Mouse (Mus musculus) brain, adult 2 months (tissue): ENCODE measurements around the gene Abcd3.

Experiments
- DNase-seq: peaks from one replicate; pipeline ENCODE4 v3.0.0; 2011; ENCODE audit warnings: low read depth, low spot score

Abcd3 gene

DNA sequence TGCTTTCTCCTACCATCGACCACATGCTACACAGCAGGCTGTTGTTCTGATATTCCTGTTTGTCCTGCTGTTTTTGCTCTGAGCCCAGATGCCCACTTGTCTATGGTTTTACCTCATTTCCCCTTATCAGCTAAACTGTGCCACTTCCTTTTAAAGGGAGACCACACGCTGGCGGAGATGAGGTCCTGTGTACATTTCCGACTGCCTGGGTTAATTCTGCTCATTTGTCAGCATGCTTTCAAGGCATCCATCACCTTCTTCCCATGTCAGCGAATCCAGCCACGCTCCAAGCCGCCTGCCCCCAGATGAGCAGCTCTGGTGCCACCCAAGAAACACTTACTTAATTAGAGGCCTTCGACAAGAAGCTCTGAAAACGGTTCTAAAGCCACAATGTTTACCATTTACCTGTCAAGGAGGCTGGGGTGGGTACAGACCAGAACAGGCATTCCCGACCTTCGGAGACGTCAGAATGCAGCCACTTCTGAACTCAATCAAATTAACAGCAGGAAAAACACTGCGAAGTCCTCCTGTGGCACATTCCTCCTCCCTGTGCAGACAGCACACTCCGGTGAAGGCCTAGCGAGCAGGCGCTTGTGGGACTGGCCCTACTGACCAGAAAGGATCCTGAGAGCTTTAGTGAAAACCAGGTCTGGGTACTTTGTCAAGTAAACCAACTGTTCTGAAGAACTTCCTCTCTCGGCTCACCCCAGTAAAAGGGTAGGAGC, 75.5 kb downstream of the Abcd3 start:
- no peak for DNase-seq

DNA sequence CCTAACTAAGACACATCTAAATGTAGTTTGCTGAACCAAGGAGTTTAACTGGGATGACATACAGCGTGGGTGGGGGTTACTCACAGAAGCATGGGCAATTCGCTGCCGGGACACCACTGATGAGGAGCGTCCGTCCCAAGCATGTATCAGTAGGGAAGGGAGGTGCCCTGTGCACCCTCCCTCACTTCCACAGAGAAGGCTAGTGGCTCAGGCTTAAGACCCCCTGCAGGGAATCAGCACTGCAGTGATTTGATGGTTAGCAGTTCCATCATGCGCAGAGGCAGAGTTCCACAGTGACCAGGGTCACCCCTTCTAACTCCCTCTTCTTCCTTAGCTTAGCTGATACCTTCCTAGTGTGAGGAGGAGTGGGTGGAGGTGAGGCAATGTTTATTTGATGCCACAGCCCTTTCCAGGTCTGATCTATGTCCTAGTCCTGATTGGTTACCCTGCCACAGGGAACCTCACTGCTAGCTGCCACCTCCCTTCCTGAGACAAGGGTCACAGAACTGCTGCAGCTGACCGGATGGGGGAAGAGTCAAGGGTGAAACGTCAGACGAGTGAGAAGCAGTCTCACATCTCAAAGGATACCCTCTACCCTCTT, 76.3 kb downstream of the Abcd3 start:
- DNase-seq, result no peak

GRCm38 (mm10) chr3:121737901-121738300, 77.2 kb downstream of the Abcd3 start:
- no peak for DNase-seq

GRCm38 (mm10) chr3:121737453-121737852, 77.6 kb downstream of the Abcd3 start:
- peak; percentile 67 for DNase-seq

DNA sequence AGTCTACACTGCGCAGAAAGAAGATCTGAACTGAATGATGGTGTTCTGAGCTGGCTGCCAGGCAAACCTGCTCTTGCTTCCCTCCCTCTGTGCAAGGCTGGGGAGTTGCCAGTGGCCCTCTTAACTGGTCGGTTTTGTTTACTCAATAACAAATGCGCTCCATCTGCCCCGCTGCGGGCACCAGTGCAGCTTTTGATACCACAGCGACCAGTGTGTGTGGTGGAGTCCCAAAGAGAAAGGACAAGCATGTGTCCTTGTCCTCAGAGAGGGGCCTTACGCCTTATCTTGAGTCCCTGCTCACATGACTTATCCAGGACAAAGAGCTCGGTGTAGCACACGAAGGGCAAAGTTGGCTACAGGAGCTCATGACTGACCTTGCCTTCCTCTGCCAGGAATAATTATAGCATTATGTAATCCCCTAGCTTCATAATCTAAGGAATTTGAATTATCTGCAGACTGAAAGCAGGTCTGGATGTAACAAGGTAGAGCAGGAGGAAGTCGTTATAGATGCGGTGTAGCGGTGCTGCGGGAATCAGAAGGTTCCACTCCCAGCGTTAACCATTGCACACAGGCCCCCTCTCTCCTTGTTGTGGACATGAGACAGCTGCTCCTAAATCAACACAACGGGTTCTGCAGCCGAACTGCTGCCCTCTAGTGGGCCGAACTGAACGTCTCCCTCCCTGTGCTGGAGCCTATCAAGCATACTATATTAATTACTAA, 78.9 kb downstream of the Abcd3 start:
- DNase-seq, result peak; percentile 94

DNA sequence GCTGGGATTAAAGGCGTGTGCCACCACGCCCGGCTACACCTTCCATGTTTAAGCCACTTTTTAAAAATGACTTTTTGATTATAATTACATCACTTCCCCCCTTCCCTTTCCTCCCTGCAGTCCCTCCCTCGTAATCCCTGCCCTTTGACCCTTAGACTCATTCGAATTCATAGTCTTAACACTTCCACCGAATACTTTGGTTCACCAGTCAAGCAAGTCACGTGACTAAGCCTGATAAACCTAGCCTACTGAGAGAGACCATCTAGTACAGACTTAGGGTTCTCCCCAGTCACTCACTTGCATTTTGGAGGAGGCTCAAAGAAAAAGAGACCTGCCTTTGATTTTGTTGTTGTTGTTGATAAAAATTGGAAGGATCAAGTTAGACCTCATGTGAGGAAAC, 79.6 kb downstream of the Abcd3 start:
- no peak for DNase-seq

DNA sequence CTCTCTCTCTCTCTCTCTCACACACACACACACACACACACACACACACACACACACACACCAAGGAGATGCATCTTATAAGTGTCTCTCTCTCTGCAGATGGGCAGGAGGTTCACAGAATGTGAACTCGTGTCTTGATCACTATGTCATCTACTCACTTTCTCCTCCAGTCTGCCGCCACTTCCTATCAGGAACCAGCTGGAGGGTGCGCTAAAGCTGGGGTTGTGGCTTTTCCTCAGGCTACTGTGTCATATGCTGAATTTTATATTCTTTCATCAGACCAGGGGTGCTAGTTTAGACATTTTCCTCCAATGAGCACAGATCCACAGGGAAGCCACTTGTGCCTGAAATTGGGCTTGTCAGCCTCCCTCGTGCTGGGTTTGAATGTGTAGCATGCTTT, 85.4 kb downstream of the Abcd3 start:
- no peak for DNase-seq

GRCm38 (mm10) chr3:121725651-121726050, 89.5 kb downstream of the Abcd3 start:
- DNase-seq, result no peak

GRCm38 (mm10) chr3:121724553-121724952, 90.5 kb downstream of the Abcd3 start:
- DNase-seq, result no peak

DNA sequence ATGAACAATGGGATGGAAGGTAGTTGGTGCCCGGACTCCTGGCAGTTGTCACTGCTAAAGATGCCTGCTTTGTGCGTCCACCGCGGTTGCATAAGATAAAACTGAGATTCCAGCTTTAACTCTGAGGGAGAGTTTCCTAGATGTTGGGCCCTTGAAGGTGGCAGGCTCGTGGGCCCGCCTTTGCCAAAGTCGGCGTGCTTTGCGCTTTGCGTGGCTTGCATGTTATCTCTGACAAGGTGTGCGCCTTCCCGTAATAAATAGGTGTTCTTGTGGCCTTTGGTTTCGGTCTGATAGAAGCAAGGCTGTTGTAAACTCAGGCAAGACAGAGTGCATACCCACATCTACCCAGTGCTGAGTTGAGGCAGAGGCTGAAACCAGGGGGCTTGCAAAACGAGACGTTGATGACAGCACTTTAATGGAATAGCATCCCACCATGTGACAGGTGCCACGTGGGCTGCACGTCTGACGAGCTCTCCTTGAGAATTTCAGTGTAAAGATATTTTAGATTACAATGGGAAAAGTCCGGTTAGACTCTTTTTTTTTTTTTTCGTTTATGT, 91.1 kb downstream of the Abcd3 start:
- peak; percentile 39 for DNase-seq

GRCm38 (mm10) chr3:121722971-121723844, 91.9 kb downstream of the Abcd3 start, which contains the start of gene F3:
F3 (plus strand) TSS chr3:121723537.
- DNase-seq, result peak; percentile 78

GRCm38 (mm10) chr3:121721691-121722070, 93.4 kb downstream of the Abcd3 start:
- DNase-seq, result no peak

DNA sequence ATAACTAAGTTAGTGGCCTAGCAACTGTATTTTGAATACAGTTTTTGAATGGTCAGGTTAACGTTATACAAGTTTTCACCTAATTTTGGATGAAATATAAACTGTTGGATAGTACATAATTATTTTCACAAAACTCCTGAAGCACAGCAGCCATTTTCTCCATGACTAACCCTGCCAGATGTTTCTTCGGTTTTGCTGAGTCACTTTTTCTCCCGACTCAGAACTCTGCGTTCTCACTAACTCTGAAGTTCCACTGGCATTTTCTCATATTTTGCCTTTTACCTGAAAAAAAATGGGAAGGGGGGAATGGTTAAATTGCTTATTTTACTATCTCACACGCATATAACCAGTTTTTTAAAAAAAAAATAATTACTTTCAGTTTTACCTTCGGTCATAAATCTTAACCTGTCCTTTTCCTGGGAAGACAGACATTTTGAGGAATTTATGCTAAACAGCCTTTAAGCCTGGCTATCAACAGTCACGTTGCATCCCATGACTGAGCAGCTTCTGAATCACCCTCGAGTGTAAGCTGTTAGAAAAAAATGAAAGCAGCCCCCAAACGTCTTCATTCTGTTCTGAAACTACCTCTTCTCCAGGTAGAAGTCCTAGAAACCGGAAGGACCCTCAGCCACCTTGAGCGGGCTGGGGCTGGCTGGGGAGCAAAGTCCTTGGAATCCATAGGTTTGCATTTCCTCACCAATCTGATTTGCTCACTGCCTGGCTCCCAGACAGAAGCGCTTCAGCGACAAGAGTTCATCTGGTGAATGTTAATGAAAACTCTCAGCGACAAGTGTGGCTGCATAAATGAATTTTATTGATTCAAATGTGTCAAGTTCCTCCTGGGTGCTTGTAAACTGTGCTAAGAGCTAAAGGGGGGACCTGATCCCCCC, 94.1 kb downstream of the Abcd3 start:
- DNase-seq, result no peak

- DNase-seq, result no peak
Observed at GRCm38 (mm10) chr3:121719701-121720100, 95.4 kb downstream of the Abcd3 start.

DNA sequence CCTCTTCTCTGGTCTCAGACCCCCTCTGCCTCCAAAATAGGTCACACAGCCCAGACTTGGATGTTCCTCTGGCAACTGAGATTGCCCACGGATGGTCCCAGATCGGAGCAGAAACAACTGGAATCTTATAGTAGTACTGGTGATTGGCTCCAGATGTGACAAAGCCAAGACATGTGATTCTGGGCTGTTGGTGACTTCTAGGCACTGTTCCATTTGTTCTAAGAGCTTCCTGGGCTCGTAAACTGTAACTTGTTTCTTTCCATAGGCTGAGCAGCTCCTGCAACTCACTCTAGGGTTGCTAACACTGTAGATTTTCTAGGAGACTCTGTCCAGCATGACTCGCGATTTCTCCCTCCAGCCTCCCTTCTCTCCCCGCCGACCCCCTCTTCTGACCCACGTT, 96.4 kb downstream of the Abcd3 start:
- DNase-seq, result no peak

DNA sequence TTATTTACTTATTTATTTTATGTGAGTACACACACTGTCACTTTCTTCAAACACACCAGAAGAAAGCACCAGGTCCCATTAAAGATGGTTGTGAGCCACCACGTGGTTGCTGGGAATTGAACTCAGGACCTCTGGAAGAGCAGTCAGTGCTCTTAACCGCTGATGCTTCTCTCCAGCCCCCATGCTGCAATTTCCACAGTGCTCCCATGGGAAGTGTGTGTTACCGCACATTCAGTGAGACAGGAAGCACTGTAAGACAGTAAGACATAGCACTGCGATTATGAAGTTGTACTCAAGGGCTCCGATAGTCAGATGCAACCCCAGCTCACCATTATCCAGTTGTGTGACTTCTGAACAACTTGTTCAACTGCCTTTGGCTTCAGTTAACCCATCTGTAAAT, 98.6 kb downstream of the Abcd3 start:
- no peak for DNase-seq

GRCm38 (mm10) chr3:121715741-121716459, 99.2 kb downstream of the Abcd3 start:
- no peak for DNase-seq

- DNase-seq, result no peak
Observed at GRCm38 (mm10) chr3:121715336-121715735, 99.8 kb downstream of the Abcd3 start.

- no peak for DNase-seq
Observed at GRCm38 (mm10) chr3:121714461-121714860, 100.6 kb downstream of the Abcd3 start.

GRCm38 (mm10) chr3:121713816-121714215, 101.3 kb downstream of the Abcd3 start:
- DNase-seq, result no peak
